Mouse (Mus musculus) embryonic facial prominence, embryonic 11.5 days (tissue): ENCODE results near the gene Otos. TPM values are rescaled to one million over a fixed set of nuclear protein-coding genes. Genes with fewer than 3 reads are reported as not detected.

ENCODE experiments used
- ATAC-seq: fragments of 200-750 bp; cut with Nextera tagmentation; replicated peaks from 2 replicates; pipeline ENCODE4 v1.8.0; 2017; ENCODE audit warnings: low read depth; ENCODE audit not compliant: insufficient number of reproducible peaks, low FRiP score, low TSS enrichment
- DNase-seq: peaks from one replicate; pipeline ENCODE4 v3.0.0-alpha.2; 2015; ENCODE audit warnings: low spot score
- H3K27ac ChIP-seq: fragments of 300-500 bp; sonication (generic); replicated peaks from 2 replicates; pipeline ENCODE4 v1.5.1; 2014; ENCODE audit warnings: mild to moderate bottlenecking, low read depth, low read length, control low read depth
- H3K27me3 ChIP-seq: fragments of 300-500 bp; sonication (generic); 2 replicates; pipeline ENCODE4 v1.6.1; 2014; ENCODE audit warnings: mild to moderate bottlenecking, low read length, moderate library complexity, mixed read lengths; ENCODE audit not compliant: control insufficient read depth, insufficient read depth
- H3K36me3 ChIP-seq: fragments of 300-500 bp; sonication (generic); replicated peaks from 2 replicates; pipeline ENCODE4 v1.6.1; 2014; ENCODE audit warnings: low read depth, mild to moderate bottlenecking, low read length, moderate library complexity, mixed read lengths; ENCODE audit not compliant: control insufficient read depth, insufficient read depth
- H3K4me1 ChIP-seq: fragments of 300-500 bp; sonication (generic); 2 replicates; pipeline ENCODE4 v1.6.1; 2014; ENCODE audit warnings: low read length, mixed read lengths; ENCODE audit not compliant: control insufficient read depth, insufficient read depth
- H3K4me2 ChIP-seq: fragments of 300-500 bp; sonication (generic); 2 replicates; pipeline ENCODE4 v1.6.1; 2014; ENCODE audit warnings: low read depth, mild to moderate bottlenecking, control low read depth, low read length, moderate library complexity
- H3K4me3 ChIP-seq: fragments of 300-500 bp; sonication (generic); 2 replicates; pipeline ENCODE4 v1.5.1; 2014; ENCODE audit warnings: low read depth, low read length, control low read depth
- H3K9ac ChIP-seq: fragments of 300-500 bp; sonication (generic); replicated peaks from 2 replicates; pipeline ENCODE4 v1.6.1; 2014; ENCODE audit warnings: mild to moderate bottlenecking, control low read depth, low read length
- H3K9me3 ChIP-seq: fragments of 300-500 bp; sonication (generic); replicated peaks from 2 replicates; pipeline ENCODE4 v1.6.1; 2016; ENCODE audit warnings: mild to moderate bottlenecking, low read length, inconsistent platforms, mixed read lengths; ENCODE audit not compliant: control insufficient read depth
- WGBS: fragments of 180-500 bp; shearing (Covaris S2); extraction: QIAGEN DNeasy Blood & Tissue Kit; methylation state at CpG from one replicate; pipeline ENCODE4 v1.1.7; 2014; 5-methylcytosine and 5-hydroxymethylcytosine counted together
- polyA plus RNA-seq: library from polyadenylated mRNA; unstranded; fragments of >200 nt; fragmentation: Nextera tagmentation; extraction: Ambion mirVana; gene quantifications from 2 replicates; pipeline ENCODE4 v1.2.1, GENCODE M21; 2014

Gene Otos
- 0.25 TPM in 1 of 2 replicates, not detected in the other for polyA plus RNA-seq

- 23% methylated on average over 8 of the region's 8 CpGs for WGBS
- Histone ChIP-seq H3K4me1 (no peaks in the 10 kb centered on the region), H3K4me2 (no peak within 1 kb of the TSS), H3K27ac (no peak within 1 kb of the TSS), H3K36me3 (no peaks in the 10 kb centered on the region), H3K4me3 (no peak within 1 kb of the TSS), H3K9ac (no peak within 1 kb of the TSS), H3K27me3 (no peaks in the 10 kb centered on the region), H3K9me3 (no peaks in the 10 kb centered on the region)
- ATAC-seq (0 out of 2 replicates have a peak, but pooled peaks have one; percentile 15), DNase-seq (peak; percentile 80)
Measured at GRCm38 (mm10) chr1:92648673-92649072, at the start of gene Otos. Gene Otos (minus strand): TSS chr1:92648841.

- no peak for ATAC-seq
- no peak overlapping the region for H3K27ac ChIP-seq
- WGBS, result 35% methylated on average over 4 of the region's 4 CpGs
Measured at GRCm38 (mm10) chr1:92696848-92697247, 48.2 kb upstream of the Otos start.

GRCm38 (mm10) chr1:92695751-92696150 is 47.1 kb upstream of the Otos start:
- 83% methylated on average over 5 of the region's 5 CpGs for WGBS
- Histone ChIP-seq H3K4me3 (no peak overlapping the region), H3K27ac (no peak overlapping the region), H3K9ac (no peak overlapping the region), H3K4me1 (no peaks in the 10 kb centered on the region), H3K36me3 (no peaks in the 10 kb centered on the region), H3K4me2 (no peak overlapping the region), H3K27me3 (no peaks in the 10 kb centered on the region; the same call in 1 of the 2 replicates), H3K9me3 (no peaks in the 10 kb centered on the region)
- DNase-seq (no peak), ATAC-seq (no peak)

More at GRCm38 (mm10) chr1:92696848-92697247, 48.2 kb upstream of the Otos start:
- no peak overlapping the region for H3K9ac ChIP-seq
- no peaks in the 10 kb centered on the region for H3K9me3 ChIP-seq
- H3K36me3 ChIP-seq, result no peaks in the 10 kb centered on the region
- H3K4me1 ChIP-seq, result no peaks in the 10 kb centered on the region
- no peak overlapping the region for H3K4me3 ChIP-seq
- H3K27me3 ChIP-seq, result no peaks in the 10 kb centered on the region; the same call in 1 of the 2 replicates
- DNase-seq, result peak; percentile 89
- H3K4me2 ChIP-seq, result no peak overlapping the region

GRCm38 (mm10) chr1:92691166-92691844 is 42.7 kb upstream of the Otos start:
- ATAC-seq (no peak; the same call in 1 of the 2 replicates), DNase-seq (no peak)
- Histone ChIP-seq H3K9me3 (no peaks in the 10 kb centered on the region), H3K27me3 (no peaks in the 10 kb centered on the region), H3K27ac (no peak overlapping the region), H3K4me3 (no peak overlapping the region), H3K4me2 (no peak overlapping the region), H3K36me3 (no peaks in the 10 kb centered on the region), H3K4me1 (no peaks in the 10 kb centered on the region), H3K9ac (no peak overlapping the region)
- WGBS, result 84% methylated on average over 3 of the region's 3 CpGs

GRCm38 (mm10) chr1:92686994-92687393 is 38.4 kb upstream of the Otos start:
- Histone ChIP-seq H3K4me2 (no peak overlapping the region), H3K4me3 (no peak overlapping the region), H3K27ac (no peak overlapping the region), H3K9me3 (no peaks in the 10 kb centered on the region), H3K27me3 (no peaks in the 10 kb centered on the region), H3K36me3 (no peaks in the 10 kb centered on the region), H3K9ac (no peak overlapping the region), H3K4me1 (no peaks in the 10 kb centered on the region)
- no peak for ATAC-seq
- DNase-seq, result peak; percentile 48
- WGBS, result 35% methylated on average over 8 of the region's 8 CpGs

GRCm38 (mm10) chr1:92683151-92683550 is 34.5 kb upstream of the Otos start:
- H3K9me3 ChIP-seq, result no peaks in the 10 kb centered on the region
- DNase-seq, result no peak
- WGBS, result 91% methylated on average over 8 of the region's 8 CpGs
- no peaks in the 10 kb centered on the region for H3K4me1 ChIP-seq
- H3K9ac ChIP-seq, result no peak overlapping the region
- no peaks in the 10 kb centered on the region for H3K27me3 ChIP-seq
- no peak overlapping the region for H3K4me3 ChIP-seq
- H3K4me2 ChIP-seq, result no peak overlapping the region
- H3K27ac ChIP-seq, result no peak overlapping the region
- no peaks in the 10 kb centered on the region for H3K36me3 ChIP-seq
- no peak for ATAC-seq

GRCm38 (mm10) chr1:92680668-92681603 is 32.3 kb upstream of the Otos start:
- ATAC-seq, result no peak
- no peak overlapping the region for H3K4me3 ChIP-seq

GRCm38 (mm10) chr1:92678757-92679156 is 30.1 kb upstream of the Otos start:
- no peak overlapping the region for H3K27ac ChIP-seq

More at GRCm38 (mm10) chr1:92680668-92681603, 32.3 kb upstream of the Otos start:
- 30% methylated on average over 16 of the region's 16 CpGs for WGBS
- Histone ChIP-seq H3K9me3 (no peaks in the 10 kb centered on the region), H3K4me2 (no peak overlapping the region), H3K27me3 (no peaks in the 10 kb centered on the region), H3K27ac (no peak overlapping the region), H3K9ac (no peak overlapping the region), H3K36me3 (no peaks in the 10 kb centered on the region), H3K4me1 (no peaks in the 10 kb centered on the region)
- peak; percentile 32 for DNase-seq

More at GRCm38 (mm10) chr1:92678757-92679156, 30.1 kb upstream of the Otos start:
- DNase-seq, result no peak
- Histone ChIP-seq H3K4me3 (no peak overlapping the region), H3K36me3 (no peaks in the 10 kb centered on the region), H3K27me3 (no peaks in the 10 kb centered on the region), H3K9me3 (no peaks in the 10 kb centered on the region), H3K4me1 (no peaks in the 10 kb centered on the region), H3K4me2 (no peak overlapping the region), H3K9ac (no peak overlapping the region)
- ATAC-seq, result no peak
- 89% methylated on average over 5 of the region's 5 CpGs for WGBS
